Mouse (Mus musculus) stomach, embryonic 16.5 days (tissue): ENCODE results near the gene Rspo1. TPM values are rescaled to one million over a fixed set of nuclear protein-coding genes. Genes with fewer than 3 reads are reported as not detected.

Source experiments
- ATAC-seq: fragments of 200-750 bp; cut with Nextera tagmentation; 2 replicates; pipeline ENCODE4 v1.8.0; 2017; ENCODE audit warnings: moderate number of reproducible peaks, moderate TSS enrichment; ENCODE audit not compliant: insufficient read depth, low FRiP score
- H3K27ac ChIP-seq: fragments of 300-500 bp; sonication (generic); 2 replicates; pipeline ENCODE4 v1.5.1; 2014; ENCODE audit warnings: low read length
- H3K27me3 ChIP-seq: fragments of 300-500 bp; sonication (generic); 2 replicates; pipeline ENCODE4 v1.6.1; 2014; ENCODE audit warnings: low read length, control low read depth, mixed read lengths; ENCODE audit not compliant: control insufficient read depth, insufficient read depth
- H3K36me3 ChIP-seq: fragments of 300-500 bp; sonication (generic); 2 replicates; pipeline ENCODE4 v1.6.1; 2014; ENCODE audit warnings: low read length; ENCODE audit not compliant: control insufficient read depth, insufficient read depth
- H3K4me1 ChIP-seq: fragments of 300-500 bp; sonication (generic); 2 replicates; pipeline ENCODE4 v1.6.1; 2014; ENCODE audit warnings: low read length, control low read depth, mixed read lengths; ENCODE audit not compliant: control insufficient read depth, insufficient read depth
- H3K4me2 ChIP-seq: fragments of 300-500 bp; sonication (generic); 2 replicates; pipeline ENCODE4 v1.6.1; 2014; ENCODE audit warnings: low read depth, low read length, mixed read lengths
- H3K4me3 ChIP-seq: fragments of 300-500 bp; sonication (generic); replicated peaks from 2 replicates; pipeline ENCODE4 v1.5.1; 2014; ENCODE audit warnings: mild to moderate bottlenecking, low read length
- H3K9ac ChIP-seq: fragments of 300-500 bp; sonication (generic); 2 replicates; pipeline ENCODE4 v1.6.1; 2014; ENCODE audit warnings: low read length
- H3K9me3 ChIP-seq: fragments of 300-500 bp; sonication (generic); replicated peaks from 2 replicates; pipeline ENCODE4 v1.6.1; 2016; ENCODE audit warnings: low read length, control low read depth; ENCODE audit not compliant: control insufficient read depth
- WGBS: fragments of 180-500 bp; shearing (Covaris S2); extraction: QIAGEN DNeasy Blood & Tissue Kit; methylation state at CpG from one replicate; pipeline ENCODE4 v1.1.7; 2014; 5-methylcytosine and 5-hydroxymethylcytosine counted together
- polyA plus RNA-seq: library from polyadenylated mRNA; unstranded; fragments of >200 nt; fragmentation: Nextera tagmentation; extraction: Ambion mirVana; gene quantifications from 2 replicates; pipeline ENCODE4 v1.2.1, GENCODE M21; 2015

Rspo1 gene
- polyA plus RNA-seq, 1 experiment from 2014 or later = 10.3 TPM

- Histone ChIP-seq H3K4me2 (peak overlapping the region; percentile 63), H3K9me3 (no peaks in the 10 kb centered on the region), H3K9ac (peak overlapping the region; percentile 66), H3K27ac (no peak overlapping the region), H3K27me3 (peaks cover 52% of the 10 kb centered on the region), H3K36me3 (no peaks in the 10 kb centered on the region), H3K4me3 (peak overlapping the region; percentile 51), H3K4me1 (peaks cover 15% of the 10 kb centered on the region)
- ATAC-seq = no peak
- WGBS = 3% methylated on average over 51 of the region's 51 CpGs
These were observed 795 bp downstream of the Rspo1 start for GRCm38 (mm10) chr4:124986739-124987710.

DNA sequence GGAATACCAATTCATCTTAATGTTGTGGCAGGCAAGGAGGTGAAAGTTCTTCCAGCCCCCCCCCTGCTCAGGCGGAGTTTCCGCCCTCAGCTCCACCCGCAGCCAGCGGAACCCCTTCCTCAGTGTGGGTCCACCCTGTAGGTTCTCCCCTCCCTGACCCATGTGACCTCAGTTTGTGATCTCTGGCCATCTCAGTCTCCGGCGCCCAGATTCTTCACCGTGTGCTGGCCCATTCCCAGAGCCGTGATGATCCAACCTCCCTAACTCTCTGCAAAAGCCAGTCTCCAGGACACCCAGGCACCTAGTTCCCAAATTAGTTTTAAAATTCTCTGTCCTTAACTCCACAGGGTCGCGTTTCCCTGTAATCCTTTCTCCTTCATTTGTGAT, 1.5 kb downstream of the Rspo1 start:
- Histone ChIP-seq H3K27me3 (peaks cover 53% of the 10 kb centered on the region), H3K4me2 (no peak overlapping the region), H3K36me3 (no peaks in the 10 kb centered on the region), H3K9me3 (no peaks in the 10 kb centered on the region), H3K4me1 (peaks cover 15% of the 10 kb centered on the region), H3K27ac (no peak overlapping the region; the same call in 1 of the 2 replicates), H3K9ac (no peak overlapping the region), H3K4me3 (no peak overlapping the region)
- 12% methylated on average over 10 of the region's 10 CpGs for WGBS
- no peak for ATAC-seq

- Histone ChIP-seq H3K9ac (no peak overlapping the region), H3K27ac (no peak overlapping the region), H3K9me3 (no peaks in the 10 kb centered on the region), H3K36me3 (no peaks in the 10 kb centered on the region), H3K4me2 (no peak overlapping the region), H3K4me1 (peaks cover 15% of the 10 kb centered on the region), H3K27me3 (peaks cover 48% of the 10 kb centered on the region), H3K4me3 (no peak overlapping the region)
- WGBS = 20% methylated on average over 9 of the region's 9 CpGs
- no peak for ATAC-seq
These were observed 2.2 kb downstream of the Rspo1 start for GRCm38 (mm10) chr4:124988382-124988781.

DNA sequence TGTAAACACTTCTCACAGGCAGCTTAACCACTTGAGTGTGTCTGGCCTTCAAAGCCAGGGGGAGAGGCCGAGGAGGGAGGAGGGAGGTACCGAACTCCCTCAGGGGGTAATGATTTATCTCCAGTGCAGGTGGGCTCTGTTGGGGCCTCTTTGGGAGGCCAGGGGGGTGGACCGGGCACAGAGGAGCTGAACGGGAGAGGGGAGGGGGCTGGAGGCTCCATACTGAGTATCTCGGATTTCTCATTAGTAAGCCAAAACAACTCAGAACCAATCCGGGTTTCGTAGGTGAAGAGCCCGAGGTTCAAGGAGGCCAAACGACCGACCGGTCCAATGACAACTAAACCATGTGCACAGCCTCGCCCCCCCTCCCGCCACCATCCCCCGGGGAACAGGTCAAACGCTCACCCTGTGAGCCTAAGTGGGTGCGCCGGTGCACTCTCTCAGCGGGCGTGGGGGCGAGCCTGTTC, 3.6 kb downstream of the Rspo1 start:
- H3K27me3 ChIP-seq = peaks cover 34% of the 10 kb centered on the region
- no peaks in the 10 kb centered on the region for H3K36me3 ChIP-seq
- peaks cover 15% of the 10 kb centered on the region for H3K4me1 ChIP-seq
- H3K4me3 ChIP-seq = no peak overlapping the region
- H3K4me2 ChIP-seq = peak overlapping the region; percentile 9
- peak overlapping the region; percentile 9; the same call in 1 of the 2 replicates for H3K9ac ChIP-seq
- 4% methylated on average over 20 of the region's 20 CpGs for WGBS
- peak; percentile 23; the same call in 1 of the 2 replicates for ATAC-seq
- H3K27ac ChIP-seq = no peak overlapping the region
- no peaks in the 10 kb centered on the region for H3K9me3 ChIP-seq

DNA sequence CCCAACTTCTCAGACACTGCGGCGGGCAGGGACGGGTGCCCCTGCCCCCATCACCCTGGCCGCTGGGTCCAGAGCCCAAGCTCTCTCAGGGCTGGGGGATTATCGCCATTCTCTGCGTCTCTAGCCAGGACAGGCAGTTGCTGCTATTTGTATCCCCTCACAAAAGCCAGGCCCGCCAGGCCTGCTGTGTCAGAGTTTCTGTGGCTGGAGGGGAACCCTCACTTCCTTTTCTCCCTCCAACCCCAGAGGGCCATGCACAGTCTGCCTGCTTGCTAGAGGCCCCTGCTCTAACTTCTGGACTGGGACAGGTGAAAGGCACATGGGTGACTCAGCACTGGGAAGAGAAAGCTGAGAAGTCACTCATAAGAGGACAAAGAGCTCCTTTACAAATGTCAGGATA, 4.1 kb downstream of the Rspo1 start:
- no peak overlapping the region for H3K27ac ChIP-seq
- no peak for ATAC-seq
- H3K9ac ChIP-seq = 0 out of 2 replicates have a peak overlapping the region, but pooled peaks have one; percentile 9
- 4% methylated on average over 7 of the region's 7 CpGs for WGBS
- H3K4me3 ChIP-seq = no peak overlapping the region
- no peaks in the 10 kb centered on the region for H3K36me3 ChIP-seq
- H3K4me2 ChIP-seq = peak overlapping the region; percentile 9
- H3K9me3 ChIP-seq = no peaks in the 10 kb centered on the region
- H3K4me1 ChIP-seq = peaks cover 14% of the 10 kb centered on the region
- H3K27me3 ChIP-seq = peaks cover 31% of the 10 kb centered on the region

GRCm38 (mm10) chr4:124997479-124998147, 11.4 kb downstream of the Rspo1 start:
- Histone ChIP-seq H3K27ac (no peak overlapping the region), H3K36me3 (no peaks in the 10 kb centered on the region), H3K9me3 (no peaks in the 10 kb centered on the region), H3K4me3 (no peak overlapping the region), H3K4me2 (no peak overlapping the region), H3K27me3 (peaks cover 2% of the 10 kb centered on the region; the same call in 1 of the 2 replicates), H3K9ac (no peak overlapping the region), H3K4me1 (no peaks in the 10 kb centered on the region)
- WGBS = 79% methylated on average over 10 of the region's 10 CpGs
- peak; percentile 26; the same call in 1 of the 2 replicates for ATAC-seq

- H3K4me2 ChIP-seq = no peak overlapping the region
- ATAC-seq = no peak
- no peak overlapping the region for H3K9ac ChIP-seq
- no peak overlapping the region for H3K27ac ChIP-seq
- 82% methylated on average over 3 of the region's 3 CpGs for WGBS
- no peak overlapping the region for H3K4me3 ChIP-seq
- H3K9me3 ChIP-seq = no peaks in the 10 kb centered on the region
- H3K4me1 ChIP-seq = no peaks in the 10 kb centered on the region
- no peaks in the 10 kb centered on the region for H3K36me3 ChIP-seq
- no peaks in the 10 kb centered on the region; the same call in 1 of the 2 replicates for H3K27me3 ChIP-seq
These were observed 13.3 kb downstream of the Rspo1 start for GRCm38 (mm10) chr4:124999548-124999947.

GRCm38 (mm10) chr4:125002978-125003377, 16.7 kb downstream of the Rspo1 start:
- H3K27ac ChIP-seq = no peak overlapping the region
- ATAC-seq = no peak
- H3K4me3 ChIP-seq = no peak overlapping the region
- no peak overlapping the region for H3K4me2 ChIP-seq
- no peak overlapping the region for H3K9ac ChIP-seq
- H3K36me3 ChIP-seq = no peaks in the 10 kb centered on the region
- no peaks in the 10 kb centered on the region for H3K4me1 ChIP-seq
- 46% methylated on average over 8 of the region's 8 CpGs for WGBS
- peaks cover 7% of the 10 kb centered on the region; the same call in 1 of the 2 replicates for H3K27me3 ChIP-seq
- no peaks in the 10 kb centered on the region for H3K9me3 ChIP-seq

DNA sequence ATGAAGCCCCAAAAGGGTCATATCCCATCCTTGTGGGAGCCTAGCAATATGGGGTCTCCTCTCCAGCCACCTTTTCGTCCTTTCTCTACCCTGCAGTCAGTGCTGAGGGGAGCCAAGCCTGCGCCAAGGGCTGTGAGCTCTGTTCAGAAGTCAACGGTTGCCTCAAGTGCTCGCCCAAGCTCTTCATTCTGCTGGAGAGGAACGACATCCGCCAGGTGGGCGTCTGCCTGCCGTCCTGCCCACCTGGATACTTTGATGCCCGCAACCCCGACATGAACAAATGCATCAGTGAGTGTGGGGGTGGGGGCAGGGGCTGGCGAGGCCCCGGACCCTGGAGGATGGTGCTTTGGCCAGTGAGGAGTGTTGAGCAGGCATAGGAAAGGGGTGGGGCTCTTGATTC, 18.7 kb downstream of the Rspo1 start:
- 48% methylated on average over 12 of the region's 12 CpGs for WGBS

More for the DNA sequence above, 18.7 kb downstream of the Rspo1 start:
- no peak overlapping the region for H3K4me3 ChIP-seq
- H3K4me1 ChIP-seq = no peaks in the 10 kb centered on the region
- H3K4me2 ChIP-seq = no peak overlapping the region
- ATAC-seq = no peak
- no peak overlapping the region for H3K27ac ChIP-seq
- no peaks in the 10 kb centered on the region for H3K36me3 ChIP-seq
- no peaks in the 10 kb centered on the region for H3K9me3 ChIP-seq
- H3K27me3 ChIP-seq = peaks cover 7% of the 10 kb centered on the region; the same call in 1 of the 2 replicates
- H3K9ac ChIP-seq = no peak overlapping the region
